Mouse (Mus musculus): ENCODE measurements around the gene Ptpn14. TPM values are rescaled to one million over a fixed set of nuclear protein-coding genes. Genes with fewer than 3 reads are reported as not detected.

The Ptpn14 gene
- polyA plus RNA-seq, 1 experiment, result 6.8 TPM

- peak in 1 of 2 experiments; percentile 5 for DNase-seq (ENCODE audit: extremely low spot score in 1 of 2, low spot score in 1 of 2)
These were observed 11.9 kb upstream of the Ptpn14 start for GRCm38 (mm10) chr1:189715915-189716797.

- DNase-seq (ENCODE audit: extremely low spot score in 1 of 2, low spot score in 1 of 2), result no peak
These were observed 10.5 kb upstream of the Ptpn14 start for GRCm38 (mm10) chr1:189717546-189717945.

GRCm38 (mm10) chr1:189718600-189718999 lies 9.5 kb upstream of the Ptpn14 start:
- DNase-seq (ENCODE audit: extremely low spot score in 1 of 2, low spot score in 1 of 2), result no peak

- DNase-seq (ENCODE audit: extremely low spot score in 1 of 2, low spot score in 1 of 2), result no peak
These were observed 1.9 kb upstream of the Ptpn14 start for GRCm38 (mm10) chr1:189726121-189726520.

GRCm38 (mm10) chr1:189727346-189727883 lies 653 bp upstream of the Ptpn14 start:
- DNase-seq (ENCODE audit: extremely low spot score in 1 of 2, low spot score in 1 of 2), result no peak

- no peak for DNase-seq (ENCODE audit: extremely low spot score in 1 of 2, low spot score in 1 of 2)
These were observed 682 bp downstream of the Ptpn14 start for GRCm38 (mm10) chr1:189728784-189729115.

GRCm38 (mm10) chr1:189729141-189729815 lies 1.2 kb downstream of the Ptpn14 start:
- DNase-seq (ENCODE audit: extremely low spot score in 1 of 2, low spot score in 1 of 2), result no peak

- no peak for DNase-seq (ENCODE audit: extremely low spot score in 1 of 2, low spot score in 1 of 2)
These were observed 3.6 kb downstream of the Ptpn14 start for GRCm38 (mm10) chr1:189731697-189732096.

- no peak for DNase-seq (ENCODE audit: extremely low spot score in 1 of 2, low spot score in 1 of 2)
These were observed 4.1 kb downstream of the Ptpn14 start for GRCm38 (mm10) chr1:189732156-189732555.

- no peak for DNase-seq (ENCODE audit: extremely low spot score in 1 of 2, low spot score in 1 of 2)
These were observed 12.0 kb downstream of the Ptpn14 start for GRCm38 (mm10) chr1:189740075-189740474.

GRCm38 (mm10) chr1:189742041-189742440 lies 14.0 kb downstream of the Ptpn14 start:
- DNase-seq (ENCODE audit: extremely low spot score in 1 of 2, low spot score in 1 of 2), result no peak

GRCm38 (mm10) chr1:189743136-189743535 lies 15.1 kb downstream of the Ptpn14 start:
- no peak for DNase-seq (ENCODE audit: extremely low spot score in 1 of 2, low spot score in 1 of 2)

GRCm38 (mm10) chr1:189744914-189745710 lies 17.0 kb downstream of the Ptpn14 start:
- no peak for DNase-seq (ENCODE audit: extremely low spot score in 1 of 2, low spot score in 1 of 2)

GRCm38 (mm10) chr1:189746520-189746919 lies 18.5 kb downstream of the Ptpn14 start:
- no peak for DNase-seq (ENCODE audit: extremely low spot score in 1 of 2, low spot score in 1 of 2)

- DNase-seq (ENCODE audit: extremely low spot score in 1 of 2, low spot score in 1 of 2), result no peak
These were observed 21.7 kb downstream of the Ptpn14 start for GRCm38 (mm10) chr1:189749789-189750188.

- no peak for DNase-seq (ENCODE audit: extremely low spot score in 1 of 2, low spot score in 1 of 2)
These were observed 22.2 kb downstream of the Ptpn14 start for GRCm38 (mm10) chr1:189750233-189750632.

- no peak for DNase-seq (ENCODE audit: extremely low spot score in 1 of 2, low spot score in 1 of 2)
These were observed 24.2 kb downstream of the Ptpn14 start for GRCm38 (mm10) chr1:189752245-189752644.

GRCm38 (mm10) chr1:189755072-189755471 lies 27.0 kb downstream of the Ptpn14 start:
- no peak for DNase-seq (ENCODE audit: extremely low spot score in 1 of 2, low spot score in 1 of 2)

GRCm38 (mm10) chr1:189756306-189757053 lies 28.4 kb downstream of the Ptpn14 start:
- DNase-seq (ENCODE audit: extremely low spot score in 1 of 2, low spot score in 1 of 2), result peak in 1 of 2 experiments; percentile 37

- DNase-seq (ENCODE audit: extremely low spot score in 1 of 2, low spot score in 1 of 2), result no peak
These were observed 29.0 kb downstream of the Ptpn14 start for GRCm38 (mm10) chr1:189757054-189757408.
